Mouse (Mus musculus) heart, adult 8-10 months (tissue): Measurements from ENCODE around the gene Rab29. TPM values are rescaled to one million over a fixed set of nuclear protein-coding genes. Genes with fewer than 3 reads are reported as not detected.
"Not testable (repeated sequence)": the region's sequence is repeated elsewhere in the genome, so short reads cannot be mapped to it uniquely, and the experiment has no call there.

ENCODE experiments used
- DNase-seq: peaks from one replicate; pipeline ENCODE4 v3.0.0; 2022; ENCODE audit warnings: low spot score
- total RNA-seq, 4 experiments: library from RNA; stranded (reverse); gene quantifications; 2 replicates each; pipeline ENCODE4 v1.2.4; 2022

The Rab29 gene
- 10 to 100 TPM in 3 of 4 experiments, 1 to 10 TPM in 1; 8.9 to 13.5 (median 10.5) TPM for total RNA-seq

DNA sequence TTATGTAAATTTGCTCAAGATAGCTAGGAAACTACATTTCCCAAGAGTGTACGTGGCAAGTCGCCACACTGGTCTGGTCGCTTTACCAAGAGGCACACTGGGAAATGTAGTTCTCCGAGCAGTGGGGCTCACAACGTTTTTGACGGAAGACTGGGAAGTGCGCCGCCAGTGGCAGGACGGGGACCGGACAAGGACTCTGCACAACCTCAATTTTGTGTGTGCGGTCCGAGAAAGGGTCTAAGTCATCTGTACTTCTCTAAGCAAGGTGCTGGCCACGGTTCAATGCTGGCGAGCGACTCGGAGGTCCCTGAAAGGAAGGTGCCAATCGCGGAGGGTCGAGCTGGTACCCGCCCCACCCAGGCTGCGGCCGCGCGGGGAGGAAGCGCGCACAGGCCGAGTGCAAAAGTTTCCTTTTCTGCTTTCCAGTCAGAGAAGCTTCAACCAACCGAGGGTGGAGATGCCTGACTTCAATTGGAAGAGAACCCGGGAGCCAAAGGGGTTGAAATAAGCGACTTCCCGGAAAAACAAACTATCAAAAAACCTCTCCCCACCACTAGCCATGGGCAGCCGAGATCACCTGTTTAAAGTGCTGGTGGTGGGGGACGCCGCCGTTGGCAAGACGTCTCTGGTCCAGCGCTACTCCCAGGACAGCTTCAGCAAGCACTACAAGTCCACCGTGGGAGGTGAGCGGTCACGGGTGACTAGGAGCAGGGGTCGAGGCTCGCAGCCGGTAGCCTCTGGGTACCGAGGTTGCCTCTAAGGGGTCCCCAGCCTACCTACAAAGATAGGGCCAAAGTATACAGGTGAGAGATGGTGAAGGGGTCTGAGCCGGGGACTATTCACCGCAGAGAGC is at the start of gene Rab29:
Gene Rab29 (plus strand): TSS at position 132 of the 853 bp plus-strand sequence.
- peak; percentile 94 for DNase-seq

DNA sequence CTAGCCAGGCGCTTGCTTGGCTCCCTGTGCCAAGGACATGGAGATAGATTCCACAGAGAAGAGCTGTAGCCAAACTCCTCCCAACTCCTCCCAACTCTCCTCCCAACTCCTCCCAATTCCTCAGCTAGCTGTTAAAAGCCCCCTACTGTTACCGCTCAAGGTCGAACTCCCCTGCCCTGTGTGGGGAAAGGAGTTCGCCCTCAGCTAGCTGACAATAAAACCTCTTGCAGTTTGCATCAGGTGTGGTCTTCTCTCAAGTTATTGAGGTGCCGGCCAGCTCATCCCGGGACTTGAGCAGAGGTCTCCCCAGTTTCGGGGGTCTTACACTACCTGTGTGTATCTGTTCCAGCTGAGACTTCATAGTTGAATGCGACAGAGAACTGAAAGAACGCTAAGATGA is 46.7 kb upstream of the Rab29 start:
- DNase-seq, result not testable (repeated sequence)

DNA sequence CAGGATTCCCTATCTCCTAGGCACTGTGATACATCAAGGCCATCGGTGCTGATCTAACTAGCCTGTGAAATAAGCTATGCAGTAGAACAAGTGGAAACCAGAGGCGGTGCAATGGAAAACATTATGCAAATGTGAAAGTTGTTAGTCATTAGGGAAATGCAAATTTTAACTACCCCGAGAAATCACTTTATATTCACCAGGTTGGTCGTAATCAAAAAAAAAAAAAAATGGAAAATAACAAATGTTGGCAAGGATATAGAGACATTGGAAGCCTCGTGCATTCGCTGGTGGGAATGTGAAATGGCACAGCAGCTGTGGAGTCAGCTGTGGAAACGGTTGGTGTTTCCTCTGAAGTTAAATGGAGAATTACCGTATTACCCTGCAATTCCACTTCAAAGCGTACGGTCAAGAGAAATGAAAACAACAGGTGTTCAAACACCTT is 46.1 kb upstream of the Rab29 start:
- DNase-seq, result no peak

DNA sequence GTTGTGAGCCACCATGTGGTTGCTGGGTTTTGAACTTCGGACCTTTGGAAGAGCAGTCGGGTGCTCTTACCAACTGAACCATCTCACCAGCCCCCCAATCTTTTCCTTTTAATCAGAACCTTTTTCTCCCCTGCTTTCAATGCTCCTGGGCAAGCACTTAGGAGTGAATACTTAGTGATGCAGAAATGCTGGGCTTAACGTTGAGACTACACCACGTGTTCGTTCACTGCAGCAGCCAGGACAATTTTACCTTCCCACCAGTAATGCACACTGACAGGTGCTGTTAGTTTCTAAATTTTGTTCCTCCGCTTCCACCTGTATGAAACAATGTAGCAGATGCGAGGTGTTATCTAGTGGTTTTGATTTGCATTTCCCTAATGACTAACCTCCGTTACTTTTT is 44.7 kb upstream of the Rab29 start:
- DNase-seq, result no peak

DNA sequence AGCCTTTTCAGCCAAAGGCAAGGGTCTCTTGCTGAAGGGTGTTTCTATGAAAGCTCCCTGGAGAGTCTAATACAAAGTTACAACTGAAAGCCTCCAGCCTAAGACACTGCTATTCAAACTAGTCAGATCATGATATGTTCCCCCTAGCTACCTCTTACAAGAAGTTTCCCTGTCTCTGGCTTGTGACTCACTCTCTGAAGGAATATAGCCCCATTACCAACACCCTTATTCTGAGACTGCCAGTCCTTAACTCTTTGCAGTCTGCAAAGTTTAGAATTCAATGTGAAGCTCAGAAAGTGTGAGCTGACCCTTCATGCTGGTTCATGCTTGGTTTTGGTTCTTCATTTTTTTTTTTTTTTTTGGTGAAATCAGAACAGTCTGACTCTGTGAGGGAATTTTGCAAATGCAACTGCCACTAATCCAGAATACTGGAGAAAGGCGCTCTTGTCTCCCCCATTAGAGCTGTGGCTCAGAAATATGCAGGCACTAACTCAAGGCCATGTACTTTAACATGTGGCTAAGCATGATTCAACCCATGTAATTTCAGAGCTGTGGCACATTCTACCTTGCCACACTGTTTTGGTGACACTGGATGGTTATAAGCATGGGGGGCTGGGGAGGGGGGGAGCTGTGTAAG is 44.0 kb upstream of the Rab29 start:
- no peak for DNase-seq

DNA sequence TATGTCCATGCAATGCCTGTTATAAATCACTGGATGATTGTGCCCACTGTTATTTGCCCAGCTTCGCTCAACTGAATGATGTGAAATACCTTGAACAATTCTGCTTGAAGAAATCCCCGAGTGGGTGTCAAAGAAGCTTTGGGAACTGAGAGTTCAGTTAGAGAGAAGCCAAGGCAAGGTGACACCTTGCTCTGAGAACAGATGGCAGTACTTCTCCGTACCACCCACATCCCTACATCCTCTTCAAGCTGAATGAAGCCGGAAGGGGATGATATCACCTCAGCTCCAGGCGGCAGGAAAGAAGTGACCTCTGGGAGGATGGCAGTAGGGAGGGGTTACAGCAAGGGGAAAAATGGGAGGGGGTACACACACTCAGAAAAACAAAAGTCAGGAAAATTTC is 43.5 kb upstream of the Rab29 start:
- DNase-seq, result no peak

DNA sequence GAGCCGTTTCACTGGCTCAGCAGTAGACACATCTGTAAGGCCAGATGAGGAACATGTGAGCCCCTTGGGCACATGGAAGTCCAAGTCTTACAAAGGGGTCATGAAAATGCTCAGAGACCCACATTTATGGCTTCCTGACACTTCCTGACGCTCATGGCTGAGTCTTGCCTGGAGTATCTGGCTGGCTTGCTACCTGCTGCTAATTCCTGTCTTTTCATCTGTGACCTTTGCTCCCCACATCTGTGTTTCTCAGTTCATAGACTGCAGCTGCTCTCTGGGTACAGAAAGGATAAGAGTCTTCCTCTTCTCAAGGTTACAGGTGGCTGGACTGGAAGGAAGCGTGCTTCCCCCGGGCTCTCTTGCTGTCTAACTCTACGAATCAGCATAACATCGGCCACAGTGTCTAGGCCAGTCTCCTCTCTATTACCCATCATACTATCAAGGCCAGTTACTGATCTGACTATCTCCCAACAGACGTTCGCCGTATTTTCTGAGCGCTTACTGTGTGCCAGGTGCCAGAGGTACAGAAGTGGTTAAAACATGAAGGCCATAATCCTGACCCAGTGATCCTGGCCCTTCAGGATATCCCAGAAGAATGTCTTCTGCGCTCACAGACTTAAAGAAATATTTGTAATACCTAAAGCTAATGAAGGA is 42.4 kb upstream of the Rab29 start:
- no peak for DNase-seq

DNA sequence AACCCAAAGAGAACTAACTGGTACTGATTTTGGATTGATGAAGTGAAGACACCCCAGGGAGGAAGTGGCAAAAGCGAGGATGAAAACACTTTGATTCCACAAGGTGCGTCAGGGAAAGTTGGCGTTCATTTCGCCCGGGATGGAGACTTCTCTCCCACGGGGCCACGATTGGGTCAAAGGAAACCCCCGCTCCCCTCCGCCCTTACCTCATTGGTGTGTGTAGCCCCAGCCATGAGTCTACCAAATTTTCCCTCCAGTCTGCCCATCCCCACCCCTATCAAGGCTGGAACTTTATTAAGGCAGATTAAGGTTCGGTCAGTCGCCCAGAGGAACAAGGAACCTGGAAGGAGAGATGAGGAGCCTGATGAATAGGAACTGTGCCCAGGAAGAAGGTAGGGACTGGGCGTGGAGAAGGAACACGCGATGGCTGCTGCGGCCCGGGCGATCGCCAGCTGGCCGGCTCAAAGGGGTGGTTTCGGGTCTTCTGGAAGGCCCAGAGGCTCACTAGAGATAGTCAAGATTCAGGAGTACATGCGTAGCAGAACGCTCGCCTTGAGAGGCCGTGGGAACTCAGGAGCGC is 39.7 kb upstream of the Rab29 start, which contains the start of gene Slc41a1:
Gene Slc41a1 (plus strand): TSS at position 287 of the 580 bp plus-strand sequence.
- DNase-seq, result no peak

DNA sequence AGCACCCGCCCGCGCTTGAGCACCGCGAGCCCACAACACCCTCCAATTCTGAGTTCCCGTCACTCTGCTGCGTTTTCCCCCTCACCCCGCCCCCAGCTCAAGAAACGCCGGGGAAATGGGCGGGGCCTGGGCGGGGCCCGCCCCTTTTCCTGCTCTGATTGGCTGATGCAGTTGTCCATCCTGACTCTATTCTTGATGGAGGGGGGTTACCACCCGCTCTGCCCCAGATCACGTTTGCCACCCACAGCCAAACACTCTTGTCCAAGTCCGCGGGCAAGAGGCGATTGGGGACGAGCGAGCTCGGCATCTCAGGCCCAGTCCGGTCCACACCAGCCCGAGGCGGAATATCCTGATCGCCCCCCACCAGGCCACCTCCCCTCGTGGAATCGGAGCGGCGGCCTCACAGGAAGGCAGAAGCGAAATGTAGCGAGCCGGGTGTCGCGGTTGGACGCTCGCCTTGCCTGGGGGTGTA is 39.2 kb upstream of the Rab29 start:
- DNase-seq, result peak; percentile 95

DNA sequence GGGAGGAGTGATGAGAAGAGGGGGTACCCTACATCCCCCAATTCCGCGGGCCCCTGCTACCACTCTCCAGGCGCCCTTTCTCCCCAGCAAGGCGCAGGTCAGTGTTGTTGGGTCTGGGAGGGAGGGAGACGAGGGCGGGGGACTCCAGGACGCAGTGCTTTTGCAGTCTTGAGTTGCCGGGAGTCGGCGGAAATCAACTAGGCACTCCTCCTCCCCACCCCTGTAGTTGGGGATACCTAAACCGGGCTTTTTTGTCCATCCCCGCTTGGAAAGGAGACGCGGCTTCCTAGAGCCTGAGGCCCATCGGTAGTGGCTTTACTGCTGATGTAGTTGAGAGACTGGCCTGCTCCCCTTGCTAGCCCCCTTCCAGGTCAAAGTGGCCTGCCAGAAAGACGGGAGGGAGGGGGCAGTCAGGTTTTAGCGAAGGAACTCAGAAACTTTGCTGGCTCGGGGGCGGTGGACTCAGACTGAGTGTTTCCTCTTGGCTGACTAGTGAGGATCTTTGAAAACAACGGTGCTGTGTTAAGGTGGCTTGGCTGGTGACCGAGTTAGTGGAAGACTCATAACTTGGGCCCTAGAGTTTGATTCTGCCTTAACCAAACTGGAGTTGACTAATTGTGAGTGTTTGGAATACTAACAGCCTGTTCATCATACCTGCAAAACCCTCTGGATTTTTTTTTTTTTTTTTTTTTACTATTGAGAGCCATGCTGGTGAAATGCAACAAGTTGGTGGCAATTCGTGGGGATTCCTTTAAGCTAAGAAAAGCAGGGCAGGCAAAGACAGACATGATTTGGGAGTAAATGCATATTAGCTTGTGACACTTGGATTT is 38.5 kb upstream of the Rab29 start:
- DNase-seq, result peak; percentile 40

DNA sequence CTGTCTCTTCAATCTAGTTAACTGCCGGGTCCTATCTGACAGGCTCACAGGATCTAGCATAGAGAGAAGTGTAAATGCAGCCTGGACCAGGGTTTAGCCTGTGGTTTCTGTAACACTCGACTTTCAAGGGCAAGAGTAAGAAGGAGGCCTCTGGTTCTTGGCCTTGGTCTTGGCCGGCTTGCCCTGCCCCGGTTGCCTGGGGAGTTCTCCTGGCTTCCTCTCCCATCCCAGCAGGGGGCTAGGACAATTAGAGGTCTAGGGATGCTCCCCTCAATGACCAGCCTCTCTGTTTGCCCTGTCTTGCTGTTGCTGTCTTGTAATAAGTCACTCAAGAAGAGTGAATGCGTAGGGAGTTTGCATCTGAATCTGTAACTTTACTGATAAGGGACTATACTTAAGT is 37.7 kb upstream of the Rab29 start:
- no peak for DNase-seq

DNA sequence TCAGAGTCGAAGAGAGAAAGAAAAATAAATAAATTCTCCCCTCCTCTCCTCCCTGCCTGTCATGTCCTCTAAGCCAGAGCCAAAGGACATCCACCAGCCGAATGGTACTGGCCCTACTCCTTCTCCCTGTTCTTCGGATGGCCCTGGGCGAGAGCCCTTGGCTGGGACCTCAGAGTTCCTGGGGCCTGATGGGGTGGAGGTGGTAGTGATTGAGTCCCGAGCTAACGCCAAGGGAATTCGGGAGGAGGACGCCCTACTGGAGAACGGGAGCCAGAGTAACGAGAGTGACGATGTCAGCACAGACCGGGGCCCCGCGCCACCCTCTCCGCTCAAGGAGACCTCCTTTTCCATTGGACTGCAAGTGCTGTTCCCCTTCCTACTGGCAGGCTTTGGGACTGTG is 36.5 kb upstream of the Rab29 start:
- no peak for DNase-seq

DNA sequence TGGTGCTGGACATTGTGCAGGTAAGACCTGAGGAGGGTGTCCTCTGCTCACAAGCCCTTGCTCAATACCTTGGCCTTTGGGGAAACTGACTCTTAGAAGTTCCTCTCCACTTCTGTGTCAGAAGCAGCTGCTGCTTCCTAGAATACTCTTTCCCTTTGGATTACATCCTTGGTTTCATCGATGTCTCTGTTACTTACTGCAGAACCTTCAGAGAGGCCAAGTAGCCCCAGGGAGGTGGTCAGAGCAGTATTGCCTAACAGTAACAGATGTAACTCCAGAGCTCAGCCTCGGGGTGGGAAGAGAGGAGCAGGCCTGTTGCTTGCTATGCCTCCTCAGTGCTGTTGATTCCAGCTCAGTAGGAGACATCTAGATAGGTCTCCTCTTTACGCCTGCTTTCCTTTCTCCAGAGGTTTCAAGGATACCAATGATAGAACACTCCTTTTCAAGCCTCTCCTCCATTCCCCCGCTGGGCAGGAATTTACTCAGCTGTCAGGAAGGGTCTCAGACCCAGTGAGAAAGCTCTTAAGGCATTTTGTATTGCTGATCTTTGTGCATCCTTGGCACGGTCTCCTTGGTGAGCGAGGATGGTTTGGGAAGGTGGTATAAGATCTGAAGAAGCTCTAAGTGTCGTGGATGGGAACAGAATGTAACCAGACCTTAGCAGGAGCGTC is 35.9 kb upstream of the Rab29 start:
- DNase-seq, result no peak

DNA sequence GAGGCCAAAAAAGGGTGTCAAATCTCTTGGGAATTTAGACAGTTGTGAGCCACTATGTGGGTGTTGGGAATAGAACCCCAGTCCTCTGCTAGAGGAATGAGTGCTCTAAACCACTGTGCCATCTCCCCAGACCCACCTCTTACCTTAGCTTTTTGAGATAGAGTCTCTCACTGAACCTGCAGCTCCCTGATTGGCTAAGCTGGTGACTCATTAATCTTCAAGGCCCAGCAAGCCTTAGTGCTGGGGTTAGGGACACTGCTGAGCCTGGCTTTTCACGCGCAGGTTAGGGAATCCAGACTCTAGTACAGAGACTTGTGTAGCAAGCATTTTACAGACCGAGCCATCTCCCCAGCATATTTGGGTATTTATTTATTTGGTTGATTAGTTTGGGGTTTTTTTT is 30.0 kb upstream of the Rab29 start:
- no peak for DNase-seq

DNA sequence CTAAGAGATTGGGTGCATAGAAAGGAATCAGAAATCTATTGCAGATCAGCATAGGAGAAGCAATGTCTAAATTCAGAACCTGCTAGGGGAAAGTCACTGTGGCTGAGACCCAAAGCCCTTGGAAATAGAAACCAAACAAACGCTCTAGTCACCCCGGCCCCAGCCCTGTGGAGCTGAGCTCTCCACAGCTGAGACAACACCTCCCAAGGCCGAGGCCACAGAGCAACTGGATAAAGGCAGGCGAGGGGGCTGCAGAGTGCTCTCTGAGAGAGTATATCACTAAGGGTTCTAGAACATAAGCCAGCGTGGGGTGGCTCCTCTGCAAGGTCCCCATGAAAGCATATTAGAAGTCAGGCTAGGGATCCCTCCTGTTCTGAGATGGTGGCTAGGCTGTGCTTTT is 28.5 kb upstream of the Rab29 start:
- DNase-seq, result no peak

DNA sequence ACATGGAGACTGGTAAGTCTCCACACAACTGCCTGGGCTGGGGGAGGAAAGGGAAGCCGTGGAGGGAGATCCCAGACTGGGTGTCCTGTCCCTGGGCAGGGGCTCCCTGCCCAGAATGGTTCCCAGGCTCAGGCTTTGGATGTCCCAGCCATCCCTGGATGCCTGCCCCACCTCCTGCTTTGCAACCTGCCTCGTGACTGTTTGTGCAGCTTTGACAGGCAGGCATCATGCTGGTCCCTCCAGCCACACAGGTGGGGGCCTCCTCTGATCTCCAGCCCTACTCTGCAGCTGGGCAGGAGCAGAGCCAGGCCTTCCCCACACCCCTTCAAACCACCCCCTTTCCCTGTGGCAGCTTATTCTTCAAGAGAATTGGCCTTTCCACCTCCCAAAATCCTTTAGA is 27.7 kb upstream of the Rab29 start:
- DNase-seq, result peak; percentile 34

DNA sequence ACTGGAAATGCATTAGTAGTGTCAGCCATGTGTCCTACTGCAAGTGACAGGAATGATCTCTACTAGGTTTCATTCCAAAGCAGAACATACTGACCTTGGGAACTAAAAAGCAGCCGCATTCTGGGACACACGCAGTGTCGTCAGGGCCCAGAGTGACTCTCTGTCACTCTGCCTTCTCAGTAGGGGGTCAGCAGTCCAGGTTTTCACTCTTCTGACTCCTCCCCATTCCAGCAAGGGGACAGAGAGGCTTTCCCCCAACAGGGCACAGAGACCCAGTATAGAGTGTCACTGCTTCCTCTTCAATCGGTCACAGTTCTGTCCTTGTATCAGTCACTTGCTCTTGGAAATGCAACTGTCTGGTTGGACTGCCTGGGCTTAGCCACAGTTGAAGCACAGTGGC is 24.8 kb upstream of the Rab29 start:
- no peak for DNase-seq

DNA sequence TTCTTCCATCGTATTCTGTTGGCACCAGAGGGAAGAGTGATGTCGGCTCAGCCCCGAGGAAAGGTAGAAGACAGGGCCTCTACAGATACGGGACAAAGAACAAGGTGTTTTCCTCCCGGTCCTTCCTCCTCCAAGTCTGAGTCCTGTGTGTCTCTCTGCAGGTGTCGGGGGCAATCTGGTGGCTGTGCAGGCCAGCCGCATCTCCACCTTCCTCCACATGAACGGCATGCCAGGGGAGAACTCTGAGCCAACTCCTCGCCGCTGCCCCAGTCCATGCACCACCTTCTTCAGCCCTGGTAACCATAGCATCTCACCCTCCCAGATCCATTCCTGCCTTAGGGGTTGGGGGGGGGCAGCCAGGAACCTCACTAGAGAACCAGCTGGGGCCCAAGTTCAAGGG is 23.3 kb upstream of the Rab29 start:
- DNase-seq, result no peak

DNA sequence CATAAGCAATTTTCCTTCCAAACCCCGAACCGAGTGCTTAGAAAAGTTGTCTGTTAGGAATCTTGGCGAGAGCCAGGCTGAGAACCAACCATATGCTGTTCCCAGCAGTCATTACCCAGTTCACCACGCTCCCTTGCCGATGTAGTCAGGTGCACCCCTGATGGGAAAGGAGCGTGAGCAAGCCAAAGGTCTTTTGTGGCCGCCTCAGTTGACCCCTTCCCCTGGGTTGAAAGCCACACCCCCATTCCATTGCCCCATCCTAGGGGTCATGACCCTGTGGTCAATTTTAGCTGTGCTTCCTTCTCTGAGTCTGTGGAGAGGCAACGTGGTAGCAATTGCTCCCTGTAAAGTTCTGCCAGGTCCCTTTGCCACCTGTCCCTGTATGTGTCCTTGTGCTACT is 22.1 kb upstream of the Rab29 start:
- DNase-seq, result no peak

DNA sequence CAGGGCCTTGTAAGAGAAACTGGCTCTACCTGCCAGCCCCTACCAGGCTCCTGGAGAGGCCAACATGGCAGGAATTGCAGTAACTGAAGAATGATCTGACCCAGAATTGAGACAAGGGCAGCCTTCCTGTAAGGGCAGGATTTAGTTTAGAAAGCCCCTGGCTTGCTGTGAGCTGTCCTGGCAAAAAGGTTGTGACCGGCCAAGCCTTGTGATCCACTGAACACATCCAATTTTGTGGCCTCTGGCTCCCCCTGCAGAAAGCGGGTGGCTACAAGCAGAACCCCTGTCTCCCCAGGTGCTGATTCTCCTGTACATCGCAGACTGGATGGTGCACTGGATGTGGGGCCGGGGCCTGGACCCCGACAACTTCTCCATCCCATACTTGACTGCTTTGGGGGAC is 20.8 kb upstream of the Rab29 start:
- peak; percentile 72 for DNase-seq

DNA sequence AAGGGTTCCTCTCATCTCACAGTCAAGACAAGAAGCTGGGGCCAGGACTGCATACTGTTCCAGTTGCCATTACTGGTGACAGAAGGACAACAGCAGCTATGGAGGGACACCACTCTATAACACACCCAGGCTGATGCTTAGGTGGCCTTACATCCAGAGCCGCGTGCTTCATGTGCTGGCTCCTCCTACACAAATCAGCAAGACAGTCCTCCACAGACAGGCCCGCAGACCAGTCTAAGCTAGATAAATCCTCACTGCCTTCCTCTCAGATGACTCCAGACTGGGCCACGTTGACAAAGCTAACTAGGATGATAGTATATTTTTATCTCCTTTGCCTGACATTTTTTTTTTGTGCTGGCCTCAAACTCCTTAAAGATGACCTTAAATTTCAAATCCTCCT is 5.2 kb upstream of the Rab29 start:
- DNase-seq, result no peak
